Mouse (Mus musculus): Measurements from ENCODE around the gene Atad2b.
"Not testable (repeated sequence)": the region's sequence is repeated elsewhere in the genome, so short reads cannot be mapped to it uniquely, and the experiment has no call there.

Atad2b gene

DNA sequence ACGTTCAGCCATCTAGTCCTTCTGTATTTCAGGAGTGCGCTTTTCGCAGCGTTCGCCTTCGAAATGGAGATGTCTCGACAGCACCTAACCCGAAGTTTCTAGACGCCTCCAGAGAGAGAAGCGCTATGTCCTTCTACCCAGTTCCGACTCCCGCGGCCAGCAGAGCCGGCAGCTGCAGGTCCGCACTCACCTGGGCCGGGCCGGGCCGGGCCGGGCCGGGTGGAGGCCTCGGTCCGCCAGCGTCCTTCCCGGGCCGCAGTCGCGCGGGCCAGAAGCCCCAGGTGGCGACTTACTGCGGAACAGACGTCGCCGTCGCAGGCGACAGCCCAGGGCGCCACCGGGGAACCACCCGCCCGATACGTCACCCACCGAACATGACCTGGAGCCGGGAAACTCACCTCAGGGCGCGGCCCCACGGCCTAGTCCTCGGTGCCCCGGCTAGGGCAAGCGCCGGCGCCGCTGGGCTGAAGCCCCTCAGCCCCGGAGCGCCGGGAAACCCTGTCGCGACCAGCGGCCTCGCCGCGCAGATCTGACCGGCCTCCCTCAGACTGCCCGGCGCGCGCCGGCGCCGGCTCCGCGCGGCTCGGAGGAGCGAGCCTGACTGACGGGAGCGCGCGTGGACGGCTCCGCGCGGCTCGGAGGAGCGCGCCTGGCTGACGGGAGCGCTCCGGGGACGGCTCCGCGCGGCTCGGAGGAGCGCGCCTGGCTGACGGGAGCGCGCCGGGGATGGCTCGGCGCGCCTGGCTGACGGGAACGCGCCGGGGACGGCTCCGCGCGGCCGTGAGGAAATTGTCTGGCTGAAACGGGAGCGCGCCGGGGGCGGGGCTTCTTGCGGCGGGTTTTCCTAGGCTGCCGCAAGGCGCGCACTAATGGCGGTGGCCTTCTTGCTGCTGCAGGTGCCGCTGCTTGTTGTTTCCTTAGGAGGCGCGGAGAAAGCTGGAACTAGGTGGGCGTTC, 9.9 kb upstream of the Atad2b start, which contains the start of gene Ubxn2a:
Gene Ubxn2a (minus strand): TSS at position 755 of the 956 bp plus-strand sequence.
- in situ Hi-C loops (cut with MboI; ENCODE audit: low pct_unique_long_range_greater_than_20kb in 1 of 2, low sequenced_read_pairs in 2 of 2, unreplicated experiment in 1 of 2): no loop called here

DNA sequence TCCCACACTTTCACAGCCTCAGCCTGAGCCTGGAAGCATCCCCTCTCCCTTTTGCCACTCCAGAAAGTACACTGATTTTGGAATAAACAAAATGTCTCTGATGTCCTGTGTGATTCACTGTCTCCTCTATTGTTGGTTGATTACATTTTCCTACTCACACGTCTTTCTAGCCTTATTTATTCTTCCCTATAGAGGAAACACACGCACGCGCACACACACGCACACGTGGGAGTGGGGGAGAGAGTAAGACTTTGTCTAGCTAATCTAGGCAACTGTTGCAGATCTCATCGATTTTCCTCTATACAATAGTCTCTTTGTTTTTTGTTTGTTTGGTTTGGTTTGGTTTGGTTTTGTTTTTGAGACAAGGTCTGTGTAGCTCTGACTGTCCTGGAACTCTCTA, 8.8 kb upstream of the Atad2b start:
- in situ Hi-C loops (cut with MboI; ENCODE audit: low pct_unique_long_range_greater_than_20kb in 1 of 2, low sequenced_read_pairs in 2 of 2, unreplicated experiment in 1 of 2): no loop called here

GRCm38 (mm10) chr12:4910496-4910895, 6.7 kb upstream of the Atad2b start:
- in situ Hi-C loops (cut with MboI; ENCODE audit: low pct_unique_long_range_greater_than_20kb in 1 of 2, low sequenced_read_pairs in 2 of 2, unreplicated experiment in 1 of 2): not testable (repeated sequence)

DNA sequence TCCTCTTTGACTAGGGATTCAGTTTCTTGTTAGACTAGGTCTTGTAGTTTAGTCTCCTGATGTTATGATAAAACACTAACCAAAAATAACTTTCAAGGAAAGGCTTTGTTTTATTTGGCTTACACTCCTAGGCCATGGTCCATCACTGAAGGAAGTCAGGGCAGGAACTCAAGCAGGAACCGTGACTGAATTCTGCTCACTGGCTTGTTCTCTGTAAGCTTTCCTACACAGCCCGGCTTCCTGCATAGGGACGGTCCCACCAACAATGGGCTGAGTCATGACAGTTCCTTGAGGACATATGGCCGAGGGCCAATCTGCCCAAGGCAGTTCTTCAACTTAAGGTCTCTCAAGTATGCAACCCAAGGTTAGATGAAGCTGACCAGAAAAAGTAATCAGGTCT, 5.4 kb upstream of the Atad2b start:
- in situ Hi-C loops (cut with MboI; ENCODE audit: low pct_unique_long_range_greater_than_20kb in 1 of 2, low sequenced_read_pairs in 2 of 2, unreplicated experiment in 1 of 2): no loop called here

GRCm38 (mm10) chr12:4914441-4914840, 2.7 kb upstream of the Atad2b start:
- in situ Hi-C loops (cut with MboI; ENCODE audit: low pct_unique_long_range_greater_than_20kb in 1 of 2, low sequenced_read_pairs in 2 of 2, unreplicated experiment in 1 of 2): no loop called here

- in situ Hi-C loops (cut with MboI; ENCODE audit: low pct_unique_long_range_greater_than_20kb in 1 of 2, low sequenced_read_pairs in 2 of 2, unreplicated experiment in 1 of 2): no loop called here
Measured at GRCm38 (mm10) chr12:4914944-4915343, 2.2 kb upstream of the Atad2b start.

- in situ Hi-C loops (cut with MboI; ENCODE audit: low pct_unique_long_range_greater_than_20kb in 1 of 2, low sequenced_read_pairs in 2 of 2, unreplicated experiment in 1 of 2): no loop called here
Measured at GRCm38 (mm10) chr12:4917805-4918591, 845 bp downstream of the Atad2b start.

DNA sequence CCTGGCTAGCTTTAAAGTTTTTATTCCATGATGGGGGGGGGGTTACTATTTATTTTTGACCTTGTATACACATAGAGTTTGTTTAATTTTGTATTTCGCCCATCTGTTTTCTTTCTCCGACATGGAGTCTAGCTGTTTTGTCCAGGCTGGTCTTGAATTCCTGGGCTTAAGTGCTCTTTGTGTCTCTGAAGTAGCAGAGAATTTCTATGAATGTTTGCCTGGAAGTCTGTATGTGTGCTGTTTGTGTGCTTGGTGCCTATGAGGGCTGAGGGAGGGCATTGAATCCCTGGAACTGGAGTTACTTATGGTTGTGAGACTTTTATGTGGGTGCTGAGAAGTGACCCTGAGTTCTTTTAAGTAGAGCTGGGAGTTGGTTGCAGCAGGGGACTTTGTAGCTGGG, 11.0 kb downstream of the Atad2b start:
- in situ Hi-C loops (cut with MboI; ENCODE audit: low pct_unique_long_range_greater_than_20kb in 1 of 2, low sequenced_read_pairs in 2 of 2, unreplicated experiment in 1 of 2): no loop called here

DNA sequence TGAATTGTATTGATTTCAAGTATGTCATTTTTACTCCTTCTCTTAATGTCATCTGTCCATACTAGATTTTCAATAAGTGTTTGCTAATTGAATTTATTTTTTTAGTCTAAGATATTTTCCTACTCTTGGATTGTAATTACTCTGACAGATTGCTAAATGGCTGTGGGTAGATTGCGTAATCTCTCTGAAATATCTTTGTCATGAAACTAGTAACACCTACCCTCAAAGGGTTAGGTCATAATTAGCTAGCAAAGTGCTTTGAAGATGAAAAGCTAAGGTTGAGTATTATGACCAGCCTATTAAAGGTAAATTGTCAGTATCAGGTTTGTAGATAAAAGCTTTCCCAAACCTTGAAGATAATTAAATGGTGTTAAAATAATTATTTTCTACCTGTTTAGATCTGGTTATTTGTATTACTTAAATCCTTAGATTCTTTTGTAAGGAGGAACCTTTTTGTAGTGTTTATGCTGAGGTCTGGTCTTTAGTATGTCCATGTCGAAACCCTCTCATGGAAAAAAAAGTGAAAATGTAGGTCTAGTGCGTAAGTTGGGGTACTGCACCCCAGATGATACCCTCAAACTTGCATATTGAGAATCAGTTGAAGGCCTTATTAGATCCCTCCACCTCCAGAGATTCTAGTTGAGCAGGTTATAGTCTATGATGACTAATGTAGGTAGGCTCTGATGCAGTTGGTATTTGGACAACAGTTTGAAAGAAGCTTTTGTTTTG, 13.8 kb downstream of the Atad2b start:
- in situ Hi-C loops (cut with MboI; ENCODE audit: low pct_unique_long_range_greater_than_20kb in 1 of 2, low sequenced_read_pairs in 2 of 2, unreplicated experiment in 1 of 2): no loop called here

GRCm38 (mm10) chr12:4952272-4952671, 35.1 kb downstream of the Atad2b start:
- in situ Hi-C loops (cut with MboI; ENCODE audit: low pct_unique_long_range_greater_than_20kb in 1 of 2, low sequenced_read_pairs in 2 of 2, unreplicated experiment in 1 of 2): no loop called here

- in situ Hi-C loops (cut with MboI; ENCODE audit: low pct_unique_long_range_greater_than_20kb in 1 of 2, low sequenced_read_pairs in 2 of 2, unreplicated experiment in 1 of 2): no loop called here
Measured at GRCm38 (mm10) chr12:4953156-4953555, 36.0 kb downstream of the Atad2b start.

GRCm38 (mm10) chr12:4972939-4973338, 55.8 kb downstream of the Atad2b start:
- in situ Hi-C loops (cut with MboI; ENCODE audit: low pct_unique_long_range_greater_than_20kb in 1 of 2, low sequenced_read_pairs in 2 of 2, unreplicated experiment in 1 of 2): no loop called here

- in situ Hi-C loops (cut with MboI; ENCODE audit: low pct_unique_long_range_greater_than_20kb in 1 of 2, low sequenced_read_pairs in 2 of 2, unreplicated experiment in 1 of 2): no loop called here
Measured at GRCm38 (mm10) chr12:4978324-4978723, 61.2 kb downstream of the Atad2b start.

DNA sequence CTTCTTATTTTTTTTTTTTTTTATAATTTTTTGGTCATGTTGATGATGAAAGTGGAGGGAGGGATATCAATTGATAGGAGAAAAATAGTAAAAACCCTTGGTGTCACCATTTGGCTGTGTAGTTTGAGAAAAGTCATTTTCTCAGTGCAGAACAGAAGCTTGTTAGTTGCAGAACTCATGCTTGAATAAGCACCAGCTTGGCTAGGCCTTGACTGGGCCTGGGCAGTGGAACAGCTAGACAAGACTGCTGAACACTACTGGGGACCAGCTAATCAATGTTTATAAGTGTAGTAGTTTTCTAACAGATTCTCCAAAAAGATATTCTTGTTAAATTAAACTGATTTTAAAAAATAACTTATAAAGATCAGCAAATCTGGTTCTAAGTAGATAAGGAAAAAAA, 79.8 kb downstream of the Atad2b start:
- in situ Hi-C loops (cut with MboI; ENCODE audit: low pct_unique_long_range_greater_than_20kb in 1 of 2, low sequenced_read_pairs in 2 of 2, unreplicated experiment in 1 of 2): no loop called here

DNA sequence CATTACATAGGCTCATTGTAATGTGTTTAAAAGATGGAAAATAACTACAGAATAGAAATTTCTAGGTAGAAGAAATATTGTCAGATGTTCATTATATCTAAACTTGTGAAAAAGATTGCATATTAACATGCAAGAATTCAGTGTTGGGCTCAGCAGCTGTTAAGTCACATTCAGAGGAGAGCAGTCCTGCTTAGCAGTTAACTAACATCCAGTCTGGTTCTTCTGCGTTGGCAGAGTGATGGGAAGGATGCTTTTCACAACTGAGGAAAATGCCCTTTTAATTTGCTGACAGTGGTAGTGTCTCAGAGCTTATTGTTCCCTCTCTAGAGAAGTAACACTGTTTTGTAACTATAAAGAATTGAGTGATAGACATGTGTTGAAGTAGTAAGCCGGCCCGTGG, 88.2 kb downstream of the Atad2b start:
- in situ Hi-C loops (cut with MboI; ENCODE audit: low pct_unique_long_range_greater_than_20kb in 1 of 2, low sequenced_read_pairs in 2 of 2, unreplicated experiment in 1 of 2): no loop called here

GRCm38 (mm10) chr12:5005776-5006175, 88.6 kb downstream of the Atad2b start:
- in situ Hi-C loops (cut with MboI; ENCODE audit: low pct_unique_long_range_greater_than_20kb in 1 of 2, low sequenced_read_pairs in 2 of 2, unreplicated experiment in 1 of 2): not testable (repeated sequence)

DNA sequence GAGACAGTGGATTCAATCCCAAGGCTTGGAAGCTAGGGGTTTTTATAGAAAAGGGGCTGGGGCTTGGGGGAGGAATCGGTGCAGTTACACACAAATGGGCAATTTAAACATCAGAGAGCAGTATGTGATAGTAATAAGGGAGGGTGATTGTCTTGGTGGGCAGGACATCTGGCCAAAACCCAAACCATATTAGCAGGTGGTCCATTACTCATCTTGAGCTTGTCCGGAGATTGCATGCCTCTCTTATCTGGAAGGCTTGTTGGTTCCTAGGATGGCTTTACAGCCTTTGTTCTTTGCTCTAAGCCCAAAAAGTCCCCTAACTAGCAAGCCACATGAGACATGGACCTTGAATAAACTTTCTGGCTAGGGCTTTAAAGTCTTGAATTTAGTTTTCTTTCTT, 91.5 kb downstream of the Atad2b start:
- in situ Hi-C loops (cut with MboI; ENCODE audit: low pct_unique_long_range_greater_than_20kb in 1 of 2, low sequenced_read_pairs in 2 of 2, unreplicated experiment in 1 of 2): not testable (repeated sequence)

DNA sequence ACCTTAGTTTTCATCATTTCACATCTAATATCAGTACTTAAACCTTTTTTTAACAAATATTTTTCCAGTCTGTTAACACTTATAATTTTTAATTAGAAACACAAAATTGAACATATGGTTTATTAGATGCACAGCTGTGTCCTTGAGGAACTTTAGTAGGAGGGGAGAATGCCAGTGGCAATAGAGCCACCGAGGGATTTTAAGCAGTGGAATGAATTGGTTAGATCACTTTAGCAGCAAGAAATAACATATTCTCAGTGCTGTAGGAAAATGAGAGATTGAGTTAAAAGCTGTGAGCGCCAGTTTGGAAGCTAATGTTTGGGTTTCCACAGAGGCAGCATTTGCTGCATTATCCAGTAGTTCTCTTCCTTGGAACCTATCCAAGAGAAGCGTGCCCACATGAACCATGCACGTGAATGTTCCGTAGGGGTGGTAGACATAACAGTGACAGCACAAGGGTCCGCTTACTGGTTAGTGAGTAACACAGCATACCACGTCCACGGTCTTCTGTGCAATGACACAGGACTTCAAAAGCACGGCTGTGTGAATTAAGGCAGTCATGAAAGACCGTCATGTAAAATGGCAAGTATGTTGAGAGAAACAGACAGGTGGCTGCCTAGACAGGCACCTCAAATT, 108.2 kb downstream of the Atad2b start:
- in situ Hi-C loops (cut with MboI; ENCODE audit: low pct_unique_long_range_greater_than_20kb in 1 of 2, low sequenced_read_pairs in 2 of 2, unreplicated experiment in 1 of 2): no loop called here
